Mouse (Mus musculus) intestine, postnatal 0 days (tissue): ENCODE measurements around the gene Kcnk2. TPM values are rescaled to one million over a fixed set of nuclear protein-coding genes. Genes with fewer than 3 reads are reported as not detected.

Source experiments
- ATAC-seq: fragments of 200-750 bp; cut with Nextera tagmentation; 2 replicates; pipeline ENCODE4 v1.8.0; 2017; ENCODE audit warnings: mild to moderate bottlenecking, moderate TSS enrichment, moderate library complexity
- H3K27ac ChIP-seq: fragments of 300-500 bp; sonication (generic); 2 replicates; pipeline ENCODE4 v1.5.1; 2014; ENCODE audit warnings: mild to moderate bottlenecking, low read depth, low read length, moderate library complexity
- H3K27me3 ChIP-seq: fragments of 300-500 bp; sonication (generic); replicated peaks from 2 replicates; pipeline ENCODE4 v1.6.1; 2014; ENCODE audit warnings: low read length, mixed read lengths; ENCODE audit not compliant: control insufficient read depth, insufficient read depth
- H3K36me3 ChIP-seq: fragments of 300-500 bp; sonication (generic); 2 replicates; pipeline ENCODE4 v1.6.1; 2014; ENCODE audit warnings: mild to moderate bottlenecking, moderate library complexity; ENCODE audit not compliant: control insufficient read depth, insufficient read depth
- H3K4me1 ChIP-seq: fragments of 300-500 bp; sonication (generic); replicated peaks from 2 replicates; pipeline ENCODE4 v1.6.1; 2014; ENCODE audit warnings: antibody characterized with exemption, low read length, mixed read lengths; ENCODE audit not compliant: control insufficient read depth, insufficient read depth
- H3K4me2 ChIP-seq: fragments of 300-500 bp; sonication (generic); replicated peaks from 2 replicates; pipeline ENCODE4 v1.6.1; 2014; ENCODE audit warnings: low read depth, mild to moderate bottlenecking, moderate library complexity
- H3K4me3 ChIP-seq: fragments of 300-500 bp; sonication (generic); 2 replicates; pipeline ENCODE4 v1.5.1; 2014; ENCODE audit warnings: low read depth, low read length
- H3K9ac ChIP-seq: fragments of 300-500 bp; sonication (generic); 2 replicates; pipeline ENCODE4 v1.6.1; 2014; ENCODE audit warnings: mild to moderate bottlenecking, low read depth, low read length
- H3K9me3 ChIP-seq: fragments of 300-500 bp; sonication (generic); 2 replicates; pipeline ENCODE4 v1.6.1; 2016; ENCODE audit warnings: mixed run types; ENCODE audit not compliant: control insufficient read depth
- CTCF ChIP-seq: sonication (generic); IDR thresholded peaks from 2 replicates; pipeline ENCODE4 v1.5.1; 2016; ENCODE audit warnings: low read depth, mild to moderate bottlenecking, control low read depth, antibody characterized with exemption, moderate library complexity
- WGBS: fragments of 180-500 bp; shearing (Covaris S2); extraction: QIAGEN DNeasy Blood & Tissue Kit; methylation state at CpG from one replicate; pipeline ENCODE4 v1.1.7; 2014; 5-methylcytosine and 5-hydroxymethylcytosine counted together
- polyA plus RNA-seq: library from polyadenylated mRNA; unstranded; fragments of >200 nt; fragmentation: Nextera tagmentation; extraction: Ambion mirVana; gene quantifications from 2 replicates; pipeline ENCODE4 v1.2.1, GENCODE M21; 2015

The Kcnk2 gene
- polyA plus RNA-seq, 1 experiment from 2014 or later = 1.5 TPM

GRCm38 (mm10) chr1:189315896-189316295 is 86.2 kb downstream of the Kcnk2 start:
- H3K9me3 ChIP-seq = no peaks in the 10 kb centered on the region
- peak; percentile 61 for TF ChIP-seq CTCF
- no peak for ATAC-seq
- 61% methylated on average over 2 of the region's 2 CpGs for WGBS
- no peaks in the 10 kb centered on the region for H3K36me3 ChIP-seq
- no peak overlapping the region for H3K4me3 ChIP-seq
- H3K9ac ChIP-seq = no peak overlapping the region
- no peak overlapping the region for H3K4me2 ChIP-seq
- no peak overlapping the region for H3K27ac ChIP-seq
- no peaks in the 10 kb centered on the region for H3K27me3 ChIP-seq
- H3K4me1 ChIP-seq = no peaks in the 10 kb centered on the region

GRCm38 (mm10) chr1:189314495-189314894 is 87.6 kb downstream of the Kcnk2 start:
- WGBS = 70% methylated on average over 6 of the region's 6 CpGs
- Histone ChIP-seq H3K27me3 (no peaks in the 10 kb centered on the region), H3K4me3 (no peak overlapping the region), H3K27ac (no peak overlapping the region), H3K4me1 (no peaks in the 10 kb centered on the region), H3K36me3 (no peaks in the 10 kb centered on the region), H3K4me2 (no peak overlapping the region), H3K9me3 (no peaks in the 10 kb centered on the region), H3K9ac (no peak overlapping the region)
- no peak for ATAC-seq
- TF ChIP-seq CTCF = no peak

- Histone ChIP-seq H3K9me3 (no peaks in the 10 kb centered on the region), H3K27me3 (no peaks in the 10 kb centered on the region), H3K4me3 (no peak overlapping the region), H3K4me2 (no peak overlapping the region), H3K9ac (no peak overlapping the region), H3K4me1 (no peaks in the 10 kb centered on the region), H3K36me3 (no peaks in the 10 kb centered on the region), H3K27ac (no peak overlapping the region)
- WGBS = 85% methylated on average over 7 of the region's 7 CpGs
- no peak for TF ChIP-seq CTCF
- no peak for ATAC-seq
These were observed 88.3 kb downstream of the Kcnk2 start for GRCm38 (mm10) chr1:189313750-189314149.

- 43% methylated on average over 2 of the region's 2 CpGs for WGBS
- Histone ChIP-seq H3K9ac (no peak overlapping the region), H3K4me1 (no peaks in the 10 kb centered on the region), H3K9me3 (no peaks in the 10 kb centered on the region), H3K4me3 (no peak overlapping the region), H3K27me3 (no peaks in the 10 kb centered on the region), H3K4me2 (no peak overlapping the region), H3K36me3 (no peaks in the 10 kb centered on the region), H3K27ac (no peak overlapping the region)
- no peak for TF ChIP-seq CTCF
- ATAC-seq = no peak
These were observed 91.9 kb downstream of the Kcnk2 start for GRCm38 (mm10) chr1:189310145-189310544.

- Histone ChIP-seq H3K9ac (no peak overlapping the region), H3K4me3 (no peak overlapping the region), H3K27ac (no peak overlapping the region), H3K36me3 (no peaks in the 10 kb centered on the region), H3K9me3 (no peaks in the 10 kb centered on the region), H3K4me1 (no peaks in the 10 kb centered on the region), H3K27me3 (no peaks in the 10 kb centered on the region), H3K4me2 (no peak overlapping the region)
- no peak for TF ChIP-seq CTCF
- 74% methylated on average over 8 of the region's 8 CpGs for WGBS
- ATAC-seq = no peak
These were observed 97.0 kb downstream of the Kcnk2 start for GRCm38 (mm10) chr1:189304988-189305522.

GRCm38 (mm10) chr1:189303001-189303400 is 99.1 kb downstream of the Kcnk2 start:
- Histone ChIP-seq H3K4me1 (no peaks in the 10 kb centered on the region), H3K9ac (no peak overlapping the region), H3K4me2 (no peak overlapping the region), H3K9me3 (no peaks in the 10 kb centered on the region), H3K27ac (no peak overlapping the region), H3K4me3 (no peak overlapping the region), H3K27me3 (no peaks in the 10 kb centered on the region), H3K36me3 (no peaks in the 10 kb centered on the region)
- 84% methylated on average over 3 of the region's 3 CpGs for WGBS
- no peak for ATAC-seq
- TF ChIP-seq CTCF = no peak
